Mouse (Mus musculus) left cerebral cortex, postnatal 25 days (tissue): Measurements from ENCODE around the gene Peak1. TPM values are rescaled to one million over a fixed set of nuclear protein-coding genes. Genes with fewer than 3 reads are reported as not detected.
"Not testable (repeated sequence)": the region's sequence is repeated elsewhere in the genome, so short reads cannot be mapped to it uniquely, and the experiment has no call there.

Experiments used
- DNase-seq, 2 experiments: peaks; one replicate each; pipeline ENCODE4 v3.0.0; 2022; ENCODE audit warnings: low spot score in 2 of 2, mixed read lengths in 1 of 2
- intact Hi-C: fragments of 180-260 bp; cut with DNase I; formaldehyde crosslinking; loops from one replicate; pipeline ENCODE4 v1.15.1; 2025
- total RNA-seq, 2 experiments: library from RNA; stranded (reverse); gene quantifications; 2 replicates each; pipeline ENCODE4 v1.2.3; 2021

Gene Peak1
- total RNA-seq, 2 experiments from 2014 or later: 34.1 to 34.3 TPM

- peak; percentile 57 to 62 for DNase-seq
- intact Hi-C loops: loop anchor here (1.0 to 10.0 kb wide), 4 partner anchors 243 to 530 kb away; partner anchors contain the start of gene Lingo1
These were observed 153.4 kb downstream of the Peak1 start for GRCm38 (mm10) chr9:56264308-56265021.

- intact Hi-C loops: loop anchor here (5.0 to 10.0 kb wide), 3 partner anchors 244 to 532 kb away; partner anchors contain the start of gene Lingo1
- DNase-seq: no peak
These were observed 154.8 kb downstream of the Peak1 start for GRCm38 (mm10) chr9:56263055-56263454.

- peak; percentile 18 to 27 for DNase-seq
- intact Hi-C loops: loop anchor here (5.0 to 10.0 kb wide), 3 partner anchors 247 to 534 kb away; partner anchors contain the start of gene Lingo1
These were observed 157.3 kb downstream of the Peak1 start for GRCm38 (mm10) chr9:56260495-56261136.

GRCm38 (mm10) chr9:56259790-56260494, 157.9 kb downstream of the Peak1 start:
- DNase-seq: no peak
- intact Hi-C loops: loop anchor here (5.0 to 10.0 kb wide), 4 partner anchors 48 to 535 kb away; partner anchors contain the start of gene Lingo1

- DNase-seq: no peak
- intact Hi-C loops: loop anchor here (5.0 kb wide), 1 partner anchor 46 kb away; no protein-coding TSS in a partner anchor
These were observed 159.5 kb downstream of the Peak1 start for GRCm38 (mm10) chr9:56258261-56258790.

GRCm38 (mm10) chr9:56257227-56258000, 160.5 kb downstream of the Peak1 start:
- no peak for DNase-seq
- intact Hi-C loops: loop anchor here (5.0 kb wide), 1 partner anchor 45 kb away; no protein-coding TSS in a partner anchor

- no peak for DNase-seq
- intact Hi-C loops: loop anchor here (5.0 kb wide), 1 partner anchor 44 kb away; no protein-coding TSS in a partner anchor
These were observed 162.0 kb downstream of the Peak1 start for GRCm38 (mm10) chr9:56255676-56256432.

GRCm38 (mm10) chr9:56244336-56244735, 173.5 kb downstream of the Peak1 start:
- intact Hi-C loops: no loop called here
- no peak for DNase-seq

- intact Hi-C loops: no loop called here
- DNase-seq: no peak
These were observed 174.0 kb downstream of the Peak1 start for GRCm38 (mm10) chr9:56243885-56244284.

GRCm38 (mm10) chr9:56242686-56243085, 175.2 kb downstream of the Peak1 start:
- peak; percentile 18 to 52 for DNase-seq
- intact Hi-C loops: no loop called here

- DNase-seq: no peak
- intact Hi-C loops: no loop called here
These were observed 176.8 kb downstream of the Peak1 start for GRCm38 (mm10) chr9:56241076-56241475.

GRCm38 (mm10) chr9:56235871-56236298, 182.0 kb downstream of the Peak1 start:
- intact Hi-C loops: no loop called here
- peak; percentile 11 to 47 for DNase-seq

GRCm38 (mm10) chr9:56235281-56235680, 182.6 kb downstream of the Peak1 start:
- DNase-seq: no peak

GRCm38 (mm10) chr9:56234561-56234960, 183.3 kb downstream of the Peak1 start:
- intact Hi-C loops: no loop called here

More at GRCm38 (mm10) chr9:56235281-56235680, 182.6 kb downstream of the Peak1 start:
- intact Hi-C loops: no loop called here

GRCm38 (mm10) chr9:56233316-56233715, 184.6 kb downstream of the Peak1 start:
- DNase-seq: no peak
- intact Hi-C loops: no loop called here

More at GRCm38 (mm10) chr9:56234561-56234960, 183.3 kb downstream of the Peak1 start:
- DNase-seq: no peak

GRCm38 (mm10) chr9:56230906-56231305, 187.0 kb downstream of the Peak1 start:
- intact Hi-C loops: no loop called here
- DNase-seq: no peak

- intact Hi-C loops: no loop called here
These were observed 190.2 kb downstream of the Peak1 start for GRCm38 (mm10) chr9:56227626-56228025.

GRCm38 (mm10) chr9:56223429-56224051, 194.3 kb downstream of the Peak1 start:
- peak; percentile 86 to 90 for DNase-seq
- intact Hi-C loops: not testable (repeated sequence)

More at GRCm38 (mm10) chr9:56227626-56228025, 190.2 kb downstream of the Peak1 start:
- DNase-seq: no peak
